Mouse (Mus musculus): ENCODE data around the gene Tmem88. TPM values are rescaled to one million over a fixed set of nuclear protein-coding genes. Genes with fewer than 3 reads are reported as not detected.
A peak's percentile ranks its signal among the peaks of the same experiment; 100 is the strongest.

Tmem88 gene
- total and polyA plus RNA-seq, 3 experiments: 20.4 to 61.4 (median 21.4) TPM

DNA sequence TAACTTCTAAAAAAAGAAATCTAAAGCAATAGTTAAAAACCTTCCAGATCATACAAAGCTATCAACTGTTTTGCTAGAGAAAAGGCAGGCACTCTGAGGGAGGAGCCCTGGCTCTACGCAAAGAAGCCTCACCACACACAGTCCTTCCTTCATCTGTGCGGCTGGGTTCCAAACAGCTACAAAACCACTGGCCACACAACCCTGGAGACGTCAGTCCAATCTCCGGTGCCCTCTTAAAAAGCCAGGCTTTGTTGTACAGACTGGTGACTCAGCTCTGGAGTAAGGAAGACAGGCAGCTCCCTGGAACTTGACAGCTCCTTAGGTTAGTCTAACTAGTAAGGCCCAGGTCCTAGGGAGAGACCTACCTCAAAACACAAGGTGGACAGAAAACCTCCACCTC lies 22.4 kb downstream of the Tmem88 start:
- intact Hi-C loops (cut with DNase I): no loop called here
- no peak overlapping the region for H3K27ac ChIP-seq
- H3K79me2 ChIP-seq (replicated peaks; ENCODE audit: control insufficient read depth, insufficient read depth, low read length): no peaks in the 10 kb centered on the region
- H3K4me3 ChIP-seq: no peak overlapping the region
- no peaks in the 10 kb centered on the region for H3K36me3 ChIP-seq (ENCODE audit: control insufficient read depth, insufficient read depth, low read length)
- DNase-seq: no peak
- no peaks in the 10 kb centered on the region for H3K27me3 ChIP-seq (ENCODE audit: control insufficient read depth, insufficient read depth, low read length)
- H3K4me1 ChIP-seq (ENCODE audit: control insufficient read depth, insufficient read depth, low read length): no peaks in the 10 kb centered on the region
- H3K9ac ChIP-seq (ENCODE audit: low read depth, low read length): no peak overlapping the region
- 91% methylated on average over 4 of the region's 4 CpGs for WGBS
- TF ChIP-seq EP300 (IDR thresholded peaks at IDR 0.05; ENCODE audit: insufficient read depth, low read depth, low read length) (no peak), CTCF (IDR thresholded peaks at IDR 0.05) (no peak), POLR2A (IDR thresholded peaks at IDR 0.05; ENCODE audit: insufficient read depth, low read depth, low read length) (no peak)

DNA sequence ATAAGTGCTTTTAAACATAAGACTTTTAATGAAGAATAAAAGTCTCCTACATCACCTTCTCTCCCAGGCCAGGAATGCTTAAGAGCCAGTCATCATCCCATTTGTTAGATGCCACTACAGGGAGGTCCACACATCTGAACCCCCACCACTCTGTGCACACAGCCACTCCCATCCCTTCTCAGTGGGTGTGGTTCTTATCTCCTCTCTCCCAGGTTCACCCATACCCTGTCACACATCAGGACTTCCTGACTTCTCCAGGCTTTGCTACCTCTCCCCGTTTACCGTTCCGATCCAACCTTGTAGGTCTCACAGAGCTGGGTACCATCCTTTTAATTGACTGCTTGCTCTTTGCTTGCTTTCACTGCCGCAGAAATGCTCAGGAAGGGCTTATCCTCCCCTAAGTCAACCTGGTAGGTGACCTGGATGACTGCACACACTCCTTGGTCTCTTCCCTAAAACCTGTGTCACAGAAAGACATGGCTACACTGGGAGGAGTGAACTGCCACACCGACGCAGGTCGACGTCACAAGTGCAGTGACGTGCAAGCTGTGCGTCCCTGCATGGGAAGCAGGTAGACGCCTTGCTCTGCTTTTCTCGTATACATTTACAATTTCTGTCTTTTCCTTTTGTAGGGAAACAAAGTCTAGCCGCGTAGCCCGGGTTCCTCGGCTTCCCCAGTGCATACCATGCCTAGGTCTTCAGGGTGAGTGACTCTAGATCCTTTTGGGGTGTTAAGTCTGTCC lies 24.6 kb downstream of the Tmem88 start:
- H3K4me3 ChIP-seq: no peak overlapping the region
- 91% methylated on average over 16 of the region's 16 CpGs for WGBS
- H3K27me3 ChIP-seq (ENCODE audit: control insufficient read depth, insufficient read depth, low read length): no peaks in the 10 kb centered on the region
- TF ChIP-seq EP300 (IDR thresholded peaks at IDR 0.05; ENCODE audit: insufficient read depth, low read depth, low read length) (no peak), POLR2A (IDR thresholded peaks at IDR 0.05; ENCODE audit: insufficient read depth, low read depth, low read length) (no peak), CTCF (IDR thresholded peaks at IDR 0.05) (no peak)
- no peaks in the 10 kb centered on the region for H3K79me2 ChIP-seq (replicated peaks; ENCODE audit: control insufficient read depth, insufficient read depth, low read length)
- no peak overlapping the region for H3K27ac ChIP-seq
- DNase-seq: no peak
- no peak overlapping the region for H3K9ac ChIP-seq (ENCODE audit: low read depth, low read length)
- H3K36me3 ChIP-seq (ENCODE audit: control insufficient read depth, insufficient read depth, low read length): no peaks in the 10 kb centered on the region
- intact Hi-C loops (cut with DNase I): no loop called here
- H3K4me1 ChIP-seq (ENCODE audit: control insufficient read depth, insufficient read depth, low read length): no peaks in the 10 kb centered on the region

GRCm38 (mm10) chr11:69372780-69373170 lies 25.3 kb downstream of the Tmem88 start:
- TF ChIP-seq EP300 (IDR thresholded peaks at IDR 0.05; ENCODE audit: insufficient read depth, low read depth, low read length) (no peak), CTCF (IDR thresholded peaks at IDR 0.05) (peak; percentile 62), POLR2A (IDR thresholded peaks at IDR 0.05; ENCODE audit: insufficient read depth, low read depth, low read length) (no peak)
- H3K27me3 ChIP-seq (ENCODE audit: control insufficient read depth, insufficient read depth, low read length): no peaks in the 10 kb centered on the region
- intact Hi-C loops (cut with DNase I): no loop called here
- peaks cover 2% of the 10 kb centered on the region for H3K4me1 ChIP-seq (ENCODE audit: control insufficient read depth, insufficient read depth, low read length)
- 62% methylated on average over 3 of the region's 3 CpGs for WGBS
- no peak for DNase-seq
- H3K27ac ChIP-seq: no peak overlapping the region
- no peak overlapping the region for H3K4me3 ChIP-seq
- no peaks in the 10 kb centered on the region for H3K36me3 ChIP-seq (ENCODE audit: control insufficient read depth, insufficient read depth, low read length)
- no peaks in the 10 kb centered on the region for H3K79me2 ChIP-seq (replicated peaks; ENCODE audit: control insufficient read depth, insufficient read depth, low read length)
- H3K9ac ChIP-seq (ENCODE audit: low read depth, low read length): no peak overlapping the region

GRCm38 (mm10) chr11:69372056-69372779 lies 25.8 kb downstream of the Tmem88 start:
- no peaks in the 10 kb centered on the region for H3K36me3 ChIP-seq (ENCODE audit: control insufficient read depth, insufficient read depth, low read length)
- H3K27me3 ChIP-seq (ENCODE audit: control insufficient read depth, insufficient read depth, low read length): no peaks in the 10 kb centered on the region
- H3K4me3 ChIP-seq: no peak overlapping the region
- TF ChIP-seq EP300 (IDR thresholded peaks at IDR 0.05; ENCODE audit: insufficient read depth, low read depth, low read length) (no peak), POLR2A (IDR thresholded peaks at IDR 0.05; ENCODE audit: insufficient read depth, low read depth, low read length) (no peak), CTCF (IDR thresholded peaks at IDR 0.05) (no peak)
- intact Hi-C loops (cut with DNase I): no loop called here
- H3K27ac ChIP-seq: no peak overlapping the region
- DNase-seq: no peak
- no peaks in the 10 kb centered on the region for H3K79me2 ChIP-seq (replicated peaks; ENCODE audit: control insufficient read depth, insufficient read depth, low read length)
- H3K9ac ChIP-seq (ENCODE audit: low read depth, low read length): no peak overlapping the region
- peaks cover 3% of the 10 kb centered on the region for H3K4me1 ChIP-seq (ENCODE audit: control insufficient read depth, insufficient read depth, low read length)
- WGBS: 39% methylated on average over 12 of the region's 12 CpGs

DNA sequence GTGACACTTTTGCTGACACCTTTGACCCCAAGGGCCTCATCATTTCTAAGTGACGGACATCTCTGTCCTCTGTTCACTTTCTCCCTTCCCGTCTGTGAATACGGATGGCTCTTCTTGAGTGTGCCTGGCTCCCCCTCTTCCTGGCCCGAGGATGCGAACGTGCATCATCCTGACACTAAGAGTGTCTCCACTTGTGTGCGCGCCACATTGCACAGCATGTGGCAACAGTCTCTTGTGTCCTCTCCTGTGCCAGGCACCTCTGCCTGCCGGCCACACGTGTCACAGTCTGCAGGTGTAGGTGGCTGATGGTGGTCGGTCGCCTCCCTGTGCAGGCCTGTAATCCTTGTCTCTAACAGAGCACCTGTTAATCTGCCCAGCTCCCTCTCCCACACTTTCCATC lies 26.4 kb downstream of the Tmem88 start:
- DNase-seq: no peak
- Histone ChIP-seq H3K27ac (no peak overlapping the region), H3K4me3 (no peak overlapping the region), H3K36me3 (ENCODE audit: control insufficient read depth, insufficient read depth, low read length) (no peaks in the 10 kb centered on the region), H3K4me1 (ENCODE audit: control insufficient read depth, insufficient read depth, low read length) (peaks cover 3% of the 10 kb centered on the region), H3K79me2 (replicated peaks; ENCODE audit: control insufficient read depth, insufficient read depth, low read length) (no peaks in the 10 kb centered on the region), H3K27me3 (ENCODE audit: control insufficient read depth, insufficient read depth, low read length) (no peaks in the 10 kb centered on the region), H3K9ac (ENCODE audit: low read depth, low read length) (no peak overlapping the region)
- intact Hi-C loops (cut with DNase I): no loop called here
- 78% methylated on average over 12 of the region's 12 CpGs for WGBS
- TF ChIP-seq POLR2A (IDR thresholded peaks at IDR 0.05; ENCODE audit: insufficient read depth, low read depth, low read length) (no peak), CTCF (IDR thresholded peaks at IDR 0.05) (no peak), EP300 (IDR thresholded peaks at IDR 0.05; ENCODE audit: insufficient read depth, low read depth, low read length) (no peak)

DNA sequence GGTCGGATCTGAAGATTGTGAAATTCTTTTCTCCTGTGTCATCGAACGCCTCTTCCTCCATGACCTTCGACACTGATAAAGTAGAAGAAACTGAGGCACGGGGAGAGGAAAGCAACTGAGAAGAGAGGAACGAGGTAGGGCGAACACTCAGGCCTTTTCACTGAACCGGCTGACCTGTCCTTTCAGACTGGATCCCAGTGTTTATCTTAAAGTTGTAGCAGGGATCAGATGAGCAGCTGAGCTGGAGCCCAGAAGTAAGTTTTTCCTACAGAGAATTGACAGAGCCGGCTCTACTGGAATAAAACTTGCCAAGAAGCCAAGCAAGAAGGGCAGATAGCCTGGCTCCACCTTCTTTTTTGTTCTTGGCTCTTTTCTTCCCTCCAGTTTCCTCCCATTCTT lies 27.2 kb downstream of the Tmem88 start:
- DNase-seq: no peak
- Histone ChIP-seq H3K79me2 (replicated peaks; ENCODE audit: control insufficient read depth, insufficient read depth, low read length) (no peaks in the 10 kb centered on the region), H3K27me3 (ENCODE audit: control insufficient read depth, insufficient read depth, low read length) (no peaks in the 10 kb centered on the region), H3K4me3 (no peak overlapping the region), H3K9ac (ENCODE audit: low read depth, low read length) (no peak overlapping the region), H3K36me3 (ENCODE audit: control insufficient read depth, insufficient read depth, low read length) (no peaks in the 10 kb centered on the region), H3K27ac (no peak overlapping the region; the same call in 1 of the 2 replicates), H3K4me1 (ENCODE audit: control insufficient read depth, insufficient read depth, low read length) (peaks cover 7% of the 10 kb centered on the region)
- intact Hi-C loops (cut with DNase I): no loop called here
- 52% methylated on average over 9 of the region's 9 CpGs for WGBS
- TF ChIP-seq POLR2A (IDR thresholded peaks at IDR 0.05; ENCODE audit: insufficient read depth, low read depth, low read length): no peak
- TF ChIP-seq EP300 (IDR thresholded peaks at IDR 0.05; ENCODE audit: insufficient read depth, low read depth, low read length): no peak
- TF ChIP-seq CTCF (IDR thresholded peaks at IDR 0.05): no peak
